ENCODE assay signal across 13 mouse cellular contexts in genomic region chr12:49974591-49975323, GRCm38 (mm10).
A peak's percentile ranks its signal among the peaks of the same experiment; 100 is the strongest.
DNase-seq lines count a peak whose midpoint lies in the region; ATAC-seq and TF ChIP-seq lines count a peak whose summit lies in the region.
"Had no signal": no experiment of that assay in that cellular context is flagged by ENCODE, and none has a peak within 500 bp of the region (broad histone marks: within the 10 kb centered on the region; RNA-seq: fewer than 3 reads in every experiment).

No protein-coding gene starts in this region.

- no peaks in the 10 kb centered on the region for H3K36me3 ChIP-seq in lung, embryonic 14.5 days (ENCODE audit: insufficient read depth)
- H3K36me3 ChIP-seq: liver, embryonic 15.5 days had no signal

- no peak overlapping the region for H3K4me3 ChIP-seq in lung, embryonic 14.5 days (ENCODE audit: low read depth, low read length)
- H3K4me3 ChIP-seq: heart, adult 2 months; liver, embryonic 15.5 days had no signal

- no peak for TF ChIP-seq CTCF in lung, embryonic 14.5 days (IDR thresholded peaks at IDR 0.05; ENCODE audit: low read depth)

- H3K9me3 ChIP-seq in lung, embryonic 14.5 days (ENCODE audit: low read depth, low read length) = no peaks in the 10 kb centered on the region
- H3K9me3 ChIP-seq: liver, embryonic 15.5 days had no signal

- no peak overlapping the region for H3K9ac ChIP-seq in lung, embryonic 14.5 days
- H3K9ac ChIP-seq: liver, embryonic 15.5 days had no signal

- H3K27me3 ChIP-seq in lung, embryonic 14.5 days (ENCODE audit: insufficient read depth, low read length) = no peaks in the 10 kb centered on the region
- H3K27me3 ChIP-seq: liver, embryonic 15.5 days; Patski had no signal

- peak; percentile 75 for DNase-seq in lung, embryonic 14.5 days
- no peak for DNase-seq in lung, adult 18-20 months
- DNase-seq in NIH3T3 (ENCODE audit: low read depth) = peak; percentile 70
- DNase-seq in embryo, embryonic 9.5 days (ENCODE audit: extremely low spot score) = peak; percentile 27
- DNase-seq in lung, postnatal 14 days = peak; percentile 23
- no peak for DNase-seq in urinary bladder, postnatal 4 days (ENCODE audit: low spot score in 2 of 2)
- DNase-seq in thymus, postnatal 0 days (ENCODE audit: low spot score) = no peak
- no peak for DNase-seq in ovary, postnatal 14 days (ENCODE audit: low spot score)
- DNase-seq: cerebellum, adult 9-11 months; heart, adult 2 months had no signal

- no peak for ATAC-seq in lung, embryonic 14.5 days (ENCODE audit: insufficient read depth)
- ATAC-seq: intestine, embryonic 16.5 days; Patski had no signal

- no peak overlapping the region for H3K4me2 ChIP-seq in lung, embryonic 14.5 days
- H3K4me2 ChIP-seq: liver, embryonic 15.5 days had no signal

- 37% methylated on average over 2 of the region's 2 CpGs for WGBS in lung, embryonic 14.5 days

- H3K27ac ChIP-seq in lung, embryonic 14.5 days (ENCODE audit: low read depth) = no peak overlapping the region
- H3K27ac ChIP-seq: heart, adult 2 months; liver, embryonic 15.5 days had no signal

- no peaks in the 10 kb centered on the region for H3K4me1 ChIP-seq in lung, embryonic 14.5 days (ENCODE audit: insufficient read depth)
- H3K4me1 ChIP-seq: liver, embryonic 15.5 days had no signal

Comparison
In these comparisons a context has a peak if more than half of its experiments do, and no peak if none do; other contexts are left out.
1. DNase-seq: peak in lung, embryonic 14.5 days (single experiment), NIH3T3 (single experiment), embryo, embryonic 9.5 days (single experiment) and lung, postnatal 14 days (single experiment); none in lung, adult 18-20 months (0 of 2), urinary bladder, postnatal 4 days (0 of 2), thymus, postnatal 0 days (single experiment) and ovary, postnatal 14 days (single experiment).